Mouse (Mus musculus) forebrain, embryonic 15.5 days (tissue): ENCODE data around the gene Rundc3a. TPM values are rescaled to one million over a fixed set of nuclear protein-coding genes. Genes with fewer than 3 reads are reported as not detected.
A peak's percentile ranks its signal among the peaks of the same experiment; 100 is the strongest.

Source experiments
- ATAC-seq: fragments of 200-750 bp; cut with Nextera tagmentation; replicated peaks from 2 replicates; pipeline ENCODE4 v1.8.0; 2017; ENCODE audit warnings: mild to moderate bottlenecking, moderate TSS enrichment, moderate library complexity
- H3K27ac ChIP-seq: fragments of 300-500 bp; sonication (generic); replicated peaks from 2 replicates; pipeline ENCODE4 v1.5.1; 2015; ENCODE audit warnings: mild to moderate bottlenecking, inconsistent platforms
- H3K27me3 ChIP-seq: fragments of 300-500 bp; sonication (generic); 2 replicates; pipeline ENCODE4 v1.6.1; 2015; ENCODE audit warnings: inconsistent platforms
- H3K36me3 ChIP-seq: fragments of 300-500 bp; sonication (generic); 2 replicates; pipeline ENCODE4 v1.6.1; 2015; ENCODE audit warnings: mild to moderate bottlenecking, inconsistent platforms
- H3K4me1 ChIP-seq: fragments of 300-500 bp; sonication (generic); 2 replicates; pipeline ENCODE4 v1.6.1; 2015; ENCODE audit warnings: inconsistent platforms
- H3K4me2 ChIP-seq: fragments of 300-500 bp; sonication (generic); replicated peaks from 2 replicates; pipeline ENCODE4 v1.6.1; 2015; ENCODE audit warnings: mild to moderate bottlenecking, inconsistent platforms
- H3K4me3 ChIP-seq: fragments of 300-500 bp; sonication (generic); 2 replicates; pipeline ENCODE4 v1.5.1; 2015; ENCODE audit warnings: mild to moderate bottlenecking, inconsistent platforms
- H3K9ac ChIP-seq: fragments of 300-500 bp; sonication (generic); replicated peaks from 2 replicates; pipeline ENCODE4 v1.6.1; 2015; ENCODE audit warnings: mild to moderate bottlenecking, inconsistent platforms
- H3K9me3 ChIP-seq: fragments of 300-500 bp; sonication (generic); 2 replicates; pipeline ENCODE4 v1.6.1; 2016; ENCODE audit warnings: inconsistent platforms
- WGBS: fragments of 180-500 bp; shearing (Covaris S2); methylation state at CpG from one replicate; pipeline ENCODE4 v1.1.7; 2015; ENCODE audit warnings: mixed read lengths; 5-methylcytosine and 5-hydroxymethylcytosine counted together
- polyA plus RNA-seq: library from polyadenylated mRNA; unstranded; fragments of >200 nt; fragmentation: Nextera tagmentation; extraction: Ambion mirVana; gene quantifications from 2 replicates; pipeline ENCODE4 v1.2.1, GENCODE M21; 2015

The Rundc3a gene
- polyA plus RNA-seq = 149 and 150 TPM in 2 replicates

GRCm38 (mm10) chr11:102393238-102393634 lies at the start of gene Rundc3a:
Rundc3a (plus strand) TSS chr11:102393403.
- Histone ChIP-seq H3K27me3 (no peaks in the 10 kb centered on the region), H3K9me3 (no peaks in the 10 kb centered on the region), H3K4me3 (peak within 1 kb of the TSS; percentile 86), H3K4me1 (peaks cover 52% of the 10 kb centered on the region), H3K9ac (peak within 1 kb of the TSS; percentile 94), H3K27ac (peak within 1 kb of the TSS; percentile 95), H3K4me2 (peak within 1 kb of the TSS; percentile 69), H3K36me3 (peaks cover 2% of the 10 kb centered on the region; the same call in 1 of the 2 replicates)
- WGBS = 1% methylated on average over 25 of the region's 34 CpGs
- ATAC-seq = peak; percentile 94

GRCm38 (mm10) chr11:102344458-102344857 lies 48.7 kb upstream of the Rundc3a start:
- no peaks in the 10 kb centered on the region for H3K9me3 ChIP-seq
- no peaks in the 10 kb centered on the region for H3K27me3 ChIP-seq
- H3K27ac ChIP-seq = no peak overlapping the region
- H3K4me3 ChIP-seq = no peak overlapping the region
- H3K9ac ChIP-seq = no peak overlapping the region
- 92% methylated on average over 3 of the region's 3 CpGs for WGBS
- ATAC-seq = no peak
- no peak overlapping the region for H3K4me2 ChIP-seq
- peaks cover under 1% of the 10 kb centered on the region; the same call in 1 of the 2 replicates for H3K4me1 ChIP-seq
- no peaks in the 10 kb centered on the region for H3K36me3 ChIP-seq

GRCm38 (mm10) chr11:102346926-102347325 lies 46.3 kb upstream of the Rundc3a start:
- 66% methylated on average over 5 of the region's 5 CpGs for WGBS
- no peak overlapping the region for H3K4me2 ChIP-seq
- H3K27me3 ChIP-seq = no peaks in the 10 kb centered on the region
- no peak for ATAC-seq
- H3K4me3 ChIP-seq = no peak overlapping the region
- H3K27ac ChIP-seq = no peak overlapping the region
- H3K36me3 ChIP-seq = no peaks in the 10 kb centered on the region
- H3K9me3 ChIP-seq = no peaks in the 10 kb centered on the region
- no peaks in the 10 kb centered on the region for H3K4me1 ChIP-seq
- H3K9ac ChIP-seq = no peak overlapping the region

GRCm38 (mm10) chr11:102347683-102348082 lies 45.5 kb upstream of the Rundc3a start:
- Histone ChIP-seq H3K4me2 (no peak overlapping the region), H3K9me3 (no peaks in the 10 kb centered on the region), H3K27ac (no peak overlapping the region), H3K36me3 (no peaks in the 10 kb centered on the region), H3K9ac (no peak overlapping the region), H3K27me3 (no peaks in the 10 kb centered on the region), H3K4me1 (no peaks in the 10 kb centered on the region), H3K4me3 (no peak overlapping the region)
- WGBS = 56% methylated on average over 5 of the region's 5 CpGs
- no peak for ATAC-seq

- 92% methylated on average over 7 of the region's 7 CpGs for WGBS
- Histone ChIP-seq H3K4me3 (no peak overlapping the region), H3K27ac (no peak overlapping the region), H3K36me3 (no peaks in the 10 kb centered on the region), H3K4me2 (no peak overlapping the region), H3K9me3 (no peaks in the 10 kb centered on the region), H3K9ac (no peak overlapping the region), H3K27me3 (no peaks in the 10 kb centered on the region), H3K4me1 (no peaks in the 10 kb centered on the region)
- no peak for ATAC-seq
Measured at GRCm38 (mm10) chr11:102348101-102348585, 45.1 kb upstream of the Rundc3a start.

- Histone ChIP-seq H3K4me2 (no peak overlapping the region), H3K9ac (no peak overlapping the region), H3K36me3 (no peaks in the 10 kb centered on the region), H3K27ac (no peak overlapping the region), H3K4me1 (no peaks in the 10 kb centered on the region), H3K27me3 (no peaks in the 10 kb centered on the region), H3K4me3 (no peak overlapping the region), H3K9me3 (no peaks in the 10 kb centered on the region)
- no peak for ATAC-seq
- 85% methylated on average over 11 of the region's 11 CpGs for WGBS
Measured at GRCm38 (mm10) chr11:102348771-102349170, 44.4 kb upstream of the Rundc3a start.

GRCm38 (mm10) chr11:102349189-102349954 lies 43.8 kb upstream of the Rundc3a start:
- Histone ChIP-seq H3K4me2 (no peak overlapping the region), H3K4me1 (no peaks in the 10 kb centered on the region), H3K36me3 (no peaks in the 10 kb centered on the region), H3K9me3 (no peaks in the 10 kb centered on the region), H3K4me3 (no peak overlapping the region), H3K27me3 (no peaks in the 10 kb centered on the region), H3K27ac (no peak overlapping the region), H3K9ac (no peak overlapping the region)
- WGBS = 91% methylated on average over 3 of the region's 3 CpGs
- ATAC-seq = no peak

- H3K9me3 ChIP-seq = no peaks in the 10 kb centered on the region
- H3K4me3 ChIP-seq = no peak overlapping the region
- no peaks in the 10 kb centered on the region for H3K4me1 ChIP-seq
- no peaks in the 10 kb centered on the region for H3K36me3 ChIP-seq
- H3K4me2 ChIP-seq = no peak overlapping the region
- no peak for ATAC-seq
- no peak overlapping the region for H3K9ac ChIP-seq
- H3K27ac ChIP-seq = no peak overlapping the region
- H3K27me3 ChIP-seq = no peaks in the 10 kb centered on the region
- 89% methylated on average over 4 of the region's 4 CpGs for WGBS
Measured at GRCm38 (mm10) chr11:102350416-102350815, 42.8 kb upstream of the Rundc3a start.

- H3K9me3 ChIP-seq = no peaks in the 10 kb centered on the region
- H3K9ac ChIP-seq = no peak overlapping the region
- no peaks in the 10 kb centered on the region for H3K27me3 ChIP-seq
- H3K4me1 ChIP-seq = no peaks in the 10 kb centered on the region
- H3K36me3 ChIP-seq = no peaks in the 10 kb centered on the region
- no peak overlapping the region for H3K27ac ChIP-seq
- no peak overlapping the region for H3K4me2 ChIP-seq
- no peak overlapping the region for H3K4me3 ChIP-seq
- WGBS = 89% methylated on average over 17 of the region's 17 CpGs
- no peak for ATAC-seq
Measured at GRCm38 (mm10) chr11:102350981-102351523, 42.2 kb upstream of the Rundc3a start.

GRCm38 (mm10) chr11:102352378-102352777 lies 40.8 kb upstream of the Rundc3a start:
- H3K27me3 ChIP-seq = no peaks in the 10 kb centered on the region
- no peaks in the 10 kb centered on the region for H3K4me1 ChIP-seq
- WGBS = 47% methylated on average over 5 of the region's 5 CpGs
- H3K9ac ChIP-seq = no peak overlapping the region
- no peak overlapping the region for H3K27ac ChIP-seq
- H3K36me3 ChIP-seq = no peaks in the 10 kb centered on the region
- ATAC-seq = no peak
- H3K4me3 ChIP-seq = no peak overlapping the region
- H3K9me3 ChIP-seq = no peaks in the 10 kb centered on the region
- H3K4me2 ChIP-seq = no peak overlapping the region

- no peak overlapping the region for H3K9ac ChIP-seq
- H3K4me2 ChIP-seq = no peak overlapping the region
- WGBS = 48% methylated on average over 8 of the region's 8 CpGs
- no peaks in the 10 kb centered on the region for H3K36me3 ChIP-seq
- no peak overlapping the region for H3K27ac ChIP-seq
- H3K4me1 ChIP-seq = no peaks in the 10 kb centered on the region
- H3K9me3 ChIP-seq = no peaks in the 10 kb centered on the region
- no peak for ATAC-seq
- no peak overlapping the region for H3K4me3 ChIP-seq
- no peaks in the 10 kb centered on the region for H3K27me3 ChIP-seq
Measured at GRCm38 (mm10) chr11:102353021-102353431, 40.2 kb upstream of the Rundc3a start.

GRCm38 (mm10) chr11:102355501-102355900 lies 37.7 kb upstream of the Rundc3a start:
- Histone ChIP-seq H3K36me3 (no peaks in the 10 kb centered on the region), H3K9ac (no peak overlapping the region), H3K4me2 (no peak overlapping the region), H3K4me1 (no peaks in the 10 kb centered on the region), H3K4me3 (no peak overlapping the region), H3K9me3 (no peaks in the 10 kb centered on the region), H3K27me3 (no peaks in the 10 kb centered on the region), H3K27ac (no peak overlapping the region)
- ATAC-seq = no peak
- 90% methylated on average over 3 of the region's 3 CpGs for WGBS
